Mouse (Mus musculus): ENCODE data around the gene Slc26a8. TPM values are rescaled to one million over a fixed set of nuclear protein-coding genes. Genes with fewer than 3 reads are reported as not detected.

The Slc26a8 gene
- polyA plus RNA-seq, 1 experiment from 2014 or later = 0.52 TPM

- H3K27ac ChIP-seq (ENCODE audit: low read depth, low read length) = no peak overlapping the region
- H3K4me1 ChIP-seq (replicated peaks; ENCODE audit: control insufficient read depth, insufficient read depth, low read length) = no peaks in the 10 kb centered on the region
- H3K4me3 ChIP-seq (ENCODE audit: low read depth, low read length) = no peak overlapping the region
- H3K4me2 ChIP-seq (replicated peaks; ENCODE audit: low read depth, low read length) = no peak overlapping the region
- DNase-seq (ENCODE audit: low spot score) = no peak
- 0 out of 2 replicates have a peak, but pooled peaks cover 5% of the 10 kb centered on the region for H3K36me3 ChIP-seq (ENCODE audit: control insufficient read depth, insufficient read depth, low read length)
- H3K27me3 ChIP-seq (ENCODE audit: control insufficient read depth, insufficient read depth, low read length) = no peaks in the 10 kb centered on the region
- H3K9ac ChIP-seq (ENCODE audit: low read depth, low read length) = no peak overlapping the region
- WGBS = 88% methylated on average over 3 of the region's 3 CpGs
- H3K9me3 ChIP-seq (ENCODE audit: control insufficient read depth, low read length) = no peaks in the 10 kb centered on the region
- no peak for ATAC-seq (ENCODE audit: low FRiP score)
Observed at GRCm38 (mm10) chr17:28609543-28609942, 80.5 kb downstream of the Slc26a8 start.

- 91% methylated on average over 9 of the region's 9 CpGs for WGBS
- Histone ChIP-seq H3K27me3 (ENCODE audit: control insufficient read depth, insufficient read depth, low read length) (no peaks in the 10 kb centered on the region), H3K4me1 (replicated peaks; ENCODE audit: control insufficient read depth, insufficient read depth, low read length) (no peaks in the 10 kb centered on the region), H3K9ac (ENCODE audit: low read depth, low read length) (no peak overlapping the region), H3K4me2 (replicated peaks; ENCODE audit: low read depth, low read length) (no peak overlapping the region), H3K27ac (ENCODE audit: low read depth, low read length) (no peak overlapping the region), H3K4me3 (ENCODE audit: low read depth, low read length) (no peak overlapping the region), H3K9me3 (ENCODE audit: control insufficient read depth, low read length) (no peaks in the 10 kb centered on the region), H3K36me3 (ENCODE audit: control insufficient read depth, insufficient read depth, low read length) (peaks cover 20% of the 10 kb centered on the region)
- no peak for ATAC-seq (ENCODE audit: low FRiP score)
- DNase-seq (ENCODE audit: low spot score) = no peak
Observed at GRCm38 (mm10) chr17:28601557-28602250, 88.3 kb downstream of the Slc26a8 start.

- WGBS = 92% methylated on average over 5 of the region's 5 CpGs
- H3K27ac ChIP-seq (ENCODE audit: low read depth, low read length) = no peak overlapping the region
- H3K4me1 ChIP-seq (replicated peaks; ENCODE audit: control insufficient read depth, insufficient read depth, low read length) = no peaks in the 10 kb centered on the region
- ATAC-seq (ENCODE audit: low FRiP score) (no peak), DNase-seq (ENCODE audit: low spot score) (no peak)
- peaks cover 20% of the 10 kb centered on the region for H3K36me3 ChIP-seq (ENCODE audit: control insufficient read depth, insufficient read depth, low read length)
- no peak overlapping the region for H3K4me3 ChIP-seq (ENCODE audit: low read depth, low read length)
- H3K9me3 ChIP-seq (ENCODE audit: control insufficient read depth, low read length) = no peaks in the 10 kb centered on the region
- no peaks in the 10 kb centered on the region for H3K27me3 ChIP-seq (ENCODE audit: control insufficient read depth, insufficient read depth, low read length)
- H3K4me2 ChIP-seq (replicated peaks; ENCODE audit: low read depth, low read length) = no peak overlapping the region
- H3K9ac ChIP-seq (ENCODE audit: low read depth, low read length) = no peak overlapping the region
Observed at GRCm38 (mm10) chr17:28600780-28601179, 89.3 kb downstream of the Slc26a8 start.

DNA sequence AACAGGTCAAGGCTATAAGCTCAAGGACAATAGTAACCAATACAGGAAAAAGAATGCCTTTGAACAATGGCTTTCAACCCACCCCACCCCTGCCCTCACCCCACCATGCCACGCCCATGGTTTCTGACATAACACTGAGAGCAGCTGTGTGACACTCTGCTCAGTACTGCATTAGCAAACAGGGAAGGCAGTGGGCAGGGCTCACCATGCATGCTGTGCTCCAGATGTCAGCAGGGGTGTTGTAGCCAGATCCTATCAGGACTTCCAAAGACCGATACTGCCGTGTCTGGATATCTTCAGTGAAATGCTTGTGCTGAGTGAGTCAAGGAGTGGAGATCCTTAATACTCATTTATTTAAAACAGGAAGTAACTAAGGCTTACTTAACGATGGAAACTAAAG, 96.1 kb downstream of the Slc26a8 start:
- 81% methylated on average over 4 of the region's 4 CpGs for WGBS
- no peak for ATAC-seq (ENCODE audit: low FRiP score)

GRCm38 (mm10) chr17:28592998-28593397, 97.0 kb downstream of the Slc26a8 start:
- Histone ChIP-seq H3K9me3 (ENCODE audit: control insufficient read depth, low read length) (no peaks in the 10 kb centered on the region), H3K4me3 (ENCODE audit: low read depth, low read length) (no peak overlapping the region), H3K9ac (ENCODE audit: low read depth, low read length) (no peak overlapping the region), H3K36me3 (ENCODE audit: control insufficient read depth, insufficient read depth, low read length) (peaks cover 12% of the 10 kb centered on the region; the same call in 1 of the 2 replicates), H3K27ac (ENCODE audit: low read depth, low read length) (no peak overlapping the region), H3K27me3 (ENCODE audit: control insufficient read depth, insufficient read depth, low read length) (no peaks in the 10 kb centered on the region), H3K4me2 (replicated peaks; ENCODE audit: low read depth, low read length) (no peak overlapping the region), H3K4me1 (replicated peaks; ENCODE audit: control insufficient read depth, insufficient read depth, low read length) (no peaks in the 10 kb centered on the region)
- ATAC-seq (ENCODE audit: low FRiP score) = no peak
- peak; percentile 86 for DNase-seq (ENCODE audit: low spot score)
- WGBS = 21% methylated on average over 4 of the region's 4 CpGs

More for the DNA sequence above, 96.1 kb downstream of the Slc26a8 start:
- H3K9ac ChIP-seq (ENCODE audit: low read depth, low read length) = no peak overlapping the region
- no peak for DNase-seq (ENCODE audit: low spot score)
- no peak overlapping the region for H3K4me3 ChIP-seq (ENCODE audit: low read depth, low read length)
- H3K9me3 ChIP-seq (ENCODE audit: control insufficient read depth, low read length) = no peaks in the 10 kb centered on the region
- H3K4me2 ChIP-seq (replicated peaks; ENCODE audit: low read depth, low read length) = no peak overlapping the region
- H3K27me3 ChIP-seq (ENCODE audit: control insufficient read depth, insufficient read depth, low read length) = no peaks in the 10 kb centered on the region
- H3K36me3 ChIP-seq (ENCODE audit: control insufficient read depth, insufficient read depth, low read length) = peaks cover 11% of the 10 kb centered on the region
- no peaks in the 10 kb centered on the region for H3K4me1 ChIP-seq (replicated peaks; ENCODE audit: control insufficient read depth, insufficient read depth, low read length)
- H3K27ac ChIP-seq (ENCODE audit: low read depth, low read length) = no peak overlapping the region

- H3K9ac ChIP-seq (ENCODE audit: low read depth, low read length) = no peak overlapping the region
- H3K9me3 ChIP-seq (ENCODE audit: control insufficient read depth, low read length) = no peaks in the 10 kb centered on the region
- H3K4me2 ChIP-seq (replicated peaks; ENCODE audit: low read depth, low read length) = no peak overlapping the region
- H3K27me3 ChIP-seq (ENCODE audit: control insufficient read depth, insufficient read depth, low read length) = no peaks in the 10 kb centered on the region
- H3K4me3 ChIP-seq (ENCODE audit: low read depth, low read length) = no peak overlapping the region
- no peak for ATAC-seq (ENCODE audit: low FRiP score)
- no peak overlapping the region for H3K27ac ChIP-seq (ENCODE audit: low read depth, low read length)
- no peak for DNase-seq (ENCODE audit: low spot score)
- 91% methylated on average over 5 of the region's 5 CpGs for WGBS
- H3K4me1 ChIP-seq (replicated peaks; ENCODE audit: control insufficient read depth, insufficient read depth, low read length) = no peaks in the 10 kb centered on the region
- peaks cover 10% of the 10 kb centered on the region; the same call in 1 of the 2 replicates for H3K36me3 ChIP-seq (ENCODE audit: control insufficient read depth, insufficient read depth, low read length)
Observed at GRCm38 (mm10) chr17:28591476-28591875, 98.6 kb downstream of the Slc26a8 start.

- WGBS = 87% methylated on average over 3 of the region's 3 CpGs
- DNase-seq (ENCODE audit: low spot score) = no peak
- no peak overlapping the region for H3K4me2 ChIP-seq (replicated peaks; ENCODE audit: low read depth, low read length)
- no peaks in the 10 kb centered on the region for H3K9me3 ChIP-seq (ENCODE audit: control insufficient read depth, low read length)
- no peak for ATAC-seq (ENCODE audit: low FRiP score)
- no peak overlapping the region for H3K9ac ChIP-seq (ENCODE audit: low read depth, low read length)
- H3K27ac ChIP-seq (ENCODE audit: low read depth, low read length) = no peak overlapping the region
- no peak overlapping the region for H3K4me3 ChIP-seq (ENCODE audit: low read depth, low read length)
- H3K4me1 ChIP-seq (replicated peaks; ENCODE audit: control insufficient read depth, insufficient read depth, low read length) = no peaks in the 10 kb centered on the region
- H3K27me3 ChIP-seq (ENCODE audit: control insufficient read depth, insufficient read depth, low read length) = no peaks in the 10 kb centered on the region
- H3K36me3 ChIP-seq (ENCODE audit: control insufficient read depth, insufficient read depth, low read length) = peaks cover 10% of the 10 kb centered on the region; the same call in 1 of the 2 replicates
Observed at GRCm38 (mm10) chr17:28590596-28590995, 99.4 kb downstream of the Slc26a8 start.

GRCm38 (mm10) chr17:28588591-28588990, 101.4 kb downstream of the Slc26a8 start:
- WGBS = 85% methylated on average over 2 of the region's 2 CpGs
- H3K27me3 ChIP-seq (ENCODE audit: control insufficient read depth, insufficient read depth, low read length) = no peaks in the 10 kb centered on the region
- ATAC-seq (ENCODE audit: low FRiP score) (no peak), DNase-seq (ENCODE audit: low spot score) (no peak)
- no peaks in the 10 kb centered on the region for H3K9me3 ChIP-seq (ENCODE audit: control insufficient read depth, low read length)
- H3K4me1 ChIP-seq (replicated peaks; ENCODE audit: control insufficient read depth, insufficient read depth, low read length) = no peaks in the 10 kb centered on the region
- no peak overlapping the region for H3K4me3 ChIP-seq (ENCODE audit: low read depth, low read length)
- H3K4me2 ChIP-seq (replicated peaks; ENCODE audit: low read depth, low read length) = no peak overlapping the region
- no peak overlapping the region for H3K9ac ChIP-seq (ENCODE audit: low read depth, low read length)
- H3K27ac ChIP-seq (ENCODE audit: low read depth, low read length) = no peak overlapping the region
- peaks cover 10% of the 10 kb centered on the region; the same call in 1 of the 2 replicates for H3K36me3 ChIP-seq (ENCODE audit: control insufficient read depth, insufficient read depth, low read length)

Data from hindbrain, embryonic 11.5 days (tissue).